Mouse (Mus musculus): Measurements from ENCODE around the gene Katnal1.

DNA sequence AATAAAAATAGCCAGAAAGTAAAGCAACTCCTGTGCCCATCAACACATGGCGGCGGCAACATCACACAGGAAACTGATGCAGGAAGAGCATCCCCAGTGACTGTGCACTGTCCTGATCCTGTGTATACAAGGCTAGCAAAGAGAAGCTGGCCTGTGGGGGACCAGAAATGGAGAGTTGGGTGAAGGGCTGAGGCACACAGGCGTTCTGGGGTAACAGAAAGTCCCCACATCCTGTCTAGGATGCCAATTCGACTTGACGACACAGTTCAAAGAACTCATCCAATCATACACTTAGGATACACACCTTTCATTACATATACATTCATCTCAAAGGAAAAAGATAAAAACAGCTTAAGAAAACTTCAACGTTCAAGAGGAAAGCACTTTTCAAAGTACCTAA, 41.1 kb downstream of the Katnal1 start:
- no peak for TF ChIP-seq CTCF (IDR thresholded peaks at IDR 0.05)
- TF ChIP-seq EP300 (IDR thresholded peaks at IDR 0.05): no peak
